Comparison of ENCODE assay signal across 17 mouse cellular contexts in genomic region chr1:136061790-136062141, GRCm38 (mm10). TPM values are rescaled to one million over a fixed set of nuclear protein-coding genes. Genes with fewer than 3 reads are reported as not detected.
DNase-seq lines count a peak whose midpoint lies in the region; ATAC-seq lines count a peak whose summit lies in the region.
"Had no signal": no experiment of that assay in that cellular context is flagged by ENCODE, and none has a peak within 500 bp of the region (broad histone marks: within the 10 kb centered on the region; RNA-seq: fewer than 3 reads in every experiment).

No protein-coding gene starts in this region.

- H3K4me2 ChIP-seq in forebrain, embryonic 11.5 days (ENCODE audit: low read depth, low read length, severe bottlenecking), result no peak overlapping the region
- H3K4me2 ChIP-seq in limb, embryonic 13.5 days (replicated peaks), result no peak overlapping the region
- no peak overlapping the region for H3K4me2 ChIP-seq in forebrain, embryonic 16.5 days (ENCODE audit: low read length)
- no peak overlapping the region for H3K4me2 ChIP-seq in midbrain, embryonic 16.5 days (ENCODE audit: low read length)
- H3K4me2 ChIP-seq: embryonic facial prominence, embryonic 15.5 days; heart, embryonic 11.5 days; kidney, embryonic 15.5 days; liver, embryonic 12.5 days; lung, embryonic 15.5 days; neural tube, embryonic 12.5 days had no signal

- no peak overlapping the region for H3K9ac ChIP-seq in forebrain, embryonic 11.5 days (ENCODE audit: low read length)
- no peak overlapping the region for H3K9ac ChIP-seq in limb, embryonic 13.5 days
- H3K9ac ChIP-seq in forebrain, embryonic 16.5 days (replicated peaks; ENCODE audit: low read depth, low read length), result no peak overlapping the region
- no peak overlapping the region for H3K9ac ChIP-seq in midbrain, embryonic 16.5 days (ENCODE audit: low read depth, low read length)
- H3K9ac ChIP-seq: embryonic facial prominence, embryonic 15.5 days; kidney, embryonic 15.5 days; liver, embryonic 12.5 days; lung, embryonic 15.5 days; neural tube, embryonic 12.5 days had no signal

- H3K4me1 ChIP-seq in forebrain, embryonic 10.5 days, result peaks cover 17% of the 10 kb centered on the region
- H3K4me1 ChIP-seq in forebrain, embryonic 11.5 days (replicated peaks; ENCODE audit: control insufficient read depth, insufficient read depth, low read length), result no peaks in the 10 kb centered on the region
- H3K4me1 ChIP-seq in limb, embryonic 13.5 days, result no peaks in the 10 kb centered on the region
- H3K4me1 ChIP-seq in limb, embryonic 10.5 days, result peaks cover 5% of the 10 kb centered on the region; the same call in 1 of the 2 replicates
- H3K4me1 ChIP-seq in forebrain, embryonic 16.5 days (replicated peaks; ENCODE audit: control insufficient read depth, insufficient read depth, low read length), result peaks cover 8% of the 10 kb centered on the region
- H3K4me1 ChIP-seq in midbrain, embryonic 16.5 days (ENCODE audit: control insufficient read depth, insufficient read depth, low read length), result no peaks in the 10 kb centered on the region
- H3K4me1 ChIP-seq: embryonic facial prominence, embryonic 15.5 days; kidney, embryonic 15.5 days; liver, embryonic 12.5 days; lung, embryonic 15.5 days; neural tube, embryonic 12.5 days had no signal

- DNase-seq in forebrain, embryonic 10.5 days (ENCODE audit: extremely low spot score, low spot score), result no peak
- DNase-seq in forebrain, embryonic 11.5 days (ENCODE audit: low spot score), result no peak
- DNase-seq in limb, embryonic 10.5 days (ENCODE audit: low spot score), result no peak
- DNase-seq in ovary, adult 18-20 months (ENCODE audit: low spot score), result no peak

- no peaks in the 10 kb centered on the region for H3K27me3 ChIP-seq in forebrain, embryonic 10.5 days (ENCODE audit: poor library complexity, severe bottlenecking)
- H3K27me3 ChIP-seq in forebrain, embryonic 11.5 days (ENCODE audit: control insufficient read depth, insufficient read depth, low read length), result no peaks in the 10 kb centered on the region
- no peaks in the 10 kb centered on the region for H3K27me3 ChIP-seq in limb, embryonic 13.5 days
- no peaks in the 10 kb centered on the region for H3K27me3 ChIP-seq in limb, embryonic 10.5 days (ENCODE audit: low read depth, poor library complexity, severe bottlenecking)
- H3K27me3 ChIP-seq in forebrain, embryonic 16.5 days (replicated peaks; ENCODE audit: control insufficient read depth, insufficient read depth, low read length), result no peaks in the 10 kb centered on the region
- H3K27me3 ChIP-seq in midbrain, embryonic 16.5 days (ENCODE audit: control insufficient read depth, insufficient read depth, low read depth, low read length), result no peaks in the 10 kb centered on the region
- H3K27me3 ChIP-seq: embryonic facial prominence, embryonic 15.5 days; kidney, embryonic 15.5 days; neural tube, embryonic 12.5 days had no signal

- ATAC-seq in forebrain, embryonic 11.5 days (replicated peaks; ENCODE audit: low FRiP score), result no peak
- 0 out of 2 replicates have a peak, but pooled peaks have one; percentile 7 for ATAC-seq in limb, embryonic 13.5 days (ENCODE audit: low FRiP score, low read depth)
- ATAC-seq in forebrain, embryonic 16.5 days, result peak; percentile 47
- peak; percentile 49; the same call in 1 of the 2 replicates for ATAC-seq in midbrain, embryonic 16.5 days
- ATAC-seq: liver, embryonic 12.5 days had no signal

- H3K36me3 ChIP-seq in forebrain, embryonic 10.5 days (replicated peaks), result no peaks in the 10 kb centered on the region
- no peaks in the 10 kb centered on the region for H3K36me3 ChIP-seq in forebrain, embryonic 11.5 days (ENCODE audit: control insufficient read depth, insufficient read depth, low read length)
- H3K36me3 ChIP-seq in limb, embryonic 13.5 days, result no peaks in the 10 kb centered on the region
- H3K36me3 ChIP-seq in limb, embryonic 10.5 days, result no peaks in the 10 kb centered on the region
- no peaks in the 10 kb centered on the region for H3K36me3 ChIP-seq in forebrain, embryonic 16.5 days (ENCODE audit: control insufficient read depth, insufficient read depth)
- H3K36me3 ChIP-seq in midbrain, embryonic 16.5 days (ENCODE audit: control insufficient read depth, insufficient read depth, low read length), result no peaks in the 10 kb centered on the region
- H3K36me3 ChIP-seq: embryonic facial prominence, embryonic 15.5 days; kidney, embryonic 15.5 days; liver, embryonic 12.5 days; lung, embryonic 15.5 days; neural tube, embryonic 12.5 days had no signal

- peak overlapping the region; percentile 27; the same call in 1 of the 2 replicates for H3K27ac ChIP-seq in forebrain, embryonic 10.5 days
- no peak overlapping the region for H3K27ac ChIP-seq in forebrain, embryonic 11.5 days (ENCODE audit: low read depth, low read length)
- no peak overlapping the region for H3K27ac ChIP-seq in limb, embryonic 13.5 days
- no peak overlapping the region for H3K27ac ChIP-seq in limb, embryonic 10.5 days
- no peak overlapping the region for H3K27ac ChIP-seq in forebrain, embryonic 16.5 days (ENCODE audit: low read length)
- H3K27ac ChIP-seq in midbrain, embryonic 16.5 days (ENCODE audit: low read length), result no peak overlapping the region
- H3K27ac ChIP-seq: embryonic facial prominence, embryonic 15.5 days; kidney, embryonic 15.5 days; liver, embryonic 12.5 days; lung, embryonic 15.5 days; neural tube, embryonic 12.5 days had no signal

- no peaks in the 10 kb centered on the region for H3K9me3 ChIP-seq in forebrain, embryonic 10.5 days
- H3K9me3 ChIP-seq in forebrain, embryonic 11.5 days (ENCODE audit: control insufficient read depth, low read length), result no peaks in the 10 kb centered on the region
- no peaks in the 10 kb centered on the region for H3K9me3 ChIP-seq in limb, embryonic 13.5 days
- H3K9me3 ChIP-seq in limb, embryonic 10.5 days (replicated peaks), result no peaks in the 10 kb centered on the region
- no peaks in the 10 kb centered on the region for H3K9me3 ChIP-seq in forebrain, embryonic 16.5 days (ENCODE audit: control insufficient read depth, low read length)
- H3K9me3 ChIP-seq in midbrain, embryonic 16.5 days (replicated peaks; ENCODE audit: control insufficient read depth, low read length, poor library complexity, severe bottlenecking), result no peaks in the 10 kb centered on the region
- H3K9me3 ChIP-seq: embryonic facial prominence, embryonic 15.5 days; kidney, embryonic 15.5 days; liver, embryonic 12.5 days; lung, embryonic 15.5 days; neural tube, embryonic 12.5 days had no signal

- H3K4me3 ChIP-seq in forebrain, embryonic 10.5 days, result no peak overlapping the region
- no peak overlapping the region for H3K4me3 ChIP-seq in forebrain, embryonic 11.5 days (ENCODE audit: low read depth, low read length)
- H3K4me3 ChIP-seq in limb, embryonic 13.5 days, result no peak overlapping the region
- H3K4me3 ChIP-seq in limb, embryonic 10.5 days, result no peak overlapping the region
- H3K4me3 ChIP-seq in forebrain, embryonic 16.5 days (replicated peaks; ENCODE audit: low read length), result no peak overlapping the region
- no peak overlapping the region for H3K4me3 ChIP-seq in midbrain, embryonic 16.5 days (ENCODE audit: low read depth, low read length)
- H3K4me3 ChIP-seq: embryonic facial prominence, embryonic 15.5 days; kidney, embryonic 15.5 days; liver, embryonic 12.5 days; lung, embryonic 15.5 days; neural tube, embryonic 12.5 days had no signal

- WGBS in forebrain, embryonic 10.5 days, result 91% methylated on average over 7 of the region's 7 CpGs
- 84% methylated on average over 7 of the region's 7 CpGs for WGBS in forebrain, embryonic 11.5 days
- 92% methylated on average over 7 of the region's 7 CpGs for WGBS in limb, embryonic 13.5 days
- 90% methylated on average over 7 of the region's 7 CpGs for WGBS in limb, embryonic 10.5 days
- WGBS in forebrain, embryonic 16.5 days, result 66% methylated on average over 7 of the region's 7 CpGs
- 80% methylated on average over 7 of the region's 7 CpGs for WGBS in midbrain, embryonic 16.5 days

RNA-seq across cellular contexts. Expression of gene Cacna1s, which starts 9.2 kb away (rescaled TPM):
- 0.20 TPM in 1 of 2 replicates, not detected in the other for polyA plus RNA-seq in forebrain, embryonic 10.5 days (2016; fragmentation: Nextera tagmentation; extraction: Ambion mirVana)
- 0.20 and 0.36 TPM in 2 replicates for polyA plus RNA-seq in forebrain, embryonic 11.5 days (2014; fragmentation: Nextera tagmentation; extraction: Ambion mirVana)
- polyA plus RNA-seq in limb, embryonic 13.5 days (2015; fragmentation: Nextera tagmentation; extraction: Ambion mirVana), result 4.2 and 5.0 TPM in 2 replicates
- polyA plus RNA-seq in limb, embryonic 10.5 days (2016; fragmentation: Nextera tagmentation; extraction: Ambion mirVana), result 0.06 TPM in 1 of 2 replicates, not detected in the other
- polyA plus RNA-seq in forebrain, embryonic 16.5 days (2015; fragmentation: Nextera tagmentation; extraction: Ambion mirVana), result 0.32 and 0.54 TPM in 2 replicates
- polyA plus RNA-seq in midbrain, embryonic 16.5 days (2015; fragmentation: Nextera tagmentation; extraction: Ambion mirVana), result 0.39 and 1.3 TPM in 2 replicates

RNA-seq across cellular contexts. Expression of gene Ascl5, which starts 11.2 kb away (rescaled TPM):
- polyA plus RNA-seq in forebrain, embryonic 10.5 days (2016; fragmentation: Nextera tagmentation; extraction: Ambion mirVana), result not detected in 2 replicates
- polyA plus RNA-seq in forebrain, embryonic 11.5 days (2014; fragmentation: Nextera tagmentation; extraction: Ambion mirVana), result not detected in 2 replicates
- polyA plus RNA-seq in limb, embryonic 13.5 days (2015; fragmentation: Nextera tagmentation; extraction: Ambion mirVana), result not detected in 2 replicates
- polyA plus RNA-seq in limb, embryonic 10.5 days (2016; fragmentation: Nextera tagmentation; extraction: Ambion mirVana), result not detected in 2 replicates
- polyA plus RNA-seq in forebrain, embryonic 16.5 days (2015; fragmentation: Nextera tagmentation; extraction: Ambion mirVana), result not detected in 2 replicates
- polyA plus RNA-seq in midbrain, embryonic 16.5 days (2015; fragmentation: Nextera tagmentation; extraction: Ambion mirVana), result not detected in 2 replicates
- polyA plus RNA-seq: adrenal gland, adult 2 months; heart, embryonic 11.5 days; kidney, embryonic 15.5 days; large intestine, adult 2 months; liver, embryonic 12.5 days; lung, embryonic 15.5 days; neural tube, embryonic 12.5 days; testis, adult 2 months had no signal

RNA-seq across cellular contexts. Expression of gene Tmem9, which starts 53.8 kb away (rescaled TPM):
- 132 and 135 TPM in 2 replicates for polyA plus RNA-seq in forebrain, embryonic 10.5 days (2016; fragmentation: Nextera tagmentation; extraction: Ambion mirVana)
- polyA plus RNA-seq in forebrain, embryonic 11.5 days (2014; fragmentation: Nextera tagmentation; extraction: Ambion mirVana), result 89.4 and 98.3 TPM in 2 replicates
- polyA plus RNA-seq in limb, embryonic 13.5 days (2015; fragmentation: Nextera tagmentation; extraction: Ambion mirVana), result 214 and 215 TPM in 2 replicates
- 147 and 162 TPM in 2 replicates for polyA plus RNA-seq in limb, embryonic 10.5 days (2016; fragmentation: Nextera tagmentation; extraction: Ambion mirVana)
- 141 and 146 TPM in 2 replicates for polyA plus RNA-seq in forebrain, embryonic 16.5 days (2015; fragmentation: Nextera tagmentation; extraction: Ambion mirVana)
- 147 and 169 TPM in 2 replicates for polyA plus RNA-seq in midbrain, embryonic 16.5 days (2015; fragmentation: Nextera tagmentation; extraction: Ambion mirVana)

RNA-seq across cellular contexts. Expression of gene Igfn1, which starts 55.6 kb away (rescaled TPM):
- not detected in 2 replicates for polyA plus RNA-seq in forebrain, embryonic 10.5 days (2016; fragmentation: Nextera tagmentation; extraction: Ambion mirVana)
- not detected in 2 replicates for polyA plus RNA-seq in forebrain, embryonic 11.5 days (2014; fragmentation: Nextera tagmentation; extraction: Ambion mirVana)
- polyA plus RNA-seq in limb, embryonic 13.5 days (2015; fragmentation: Nextera tagmentation; extraction: Ambion mirVana), result 0.09 TPM in 1 of 2 replicates, not detected in the other
- 0.04 TPM in 1 of 2 replicates, not detected in the other for polyA plus RNA-seq in limb, embryonic 10.5 days (2016; fragmentation: Nextera tagmentation; extraction: Ambion mirVana)
- polyA plus RNA-seq in forebrain, embryonic 16.5 days (2015; fragmentation: Nextera tagmentation; extraction: Ambion mirVana), result not detected in 2 replicates
- polyA plus RNA-seq in midbrain, embryonic 16.5 days (2015; fragmentation: Nextera tagmentation; extraction: Ambion mirVana), result 0.11 TPM in 1 of 2 replicates, not detected in the other
- polyA plus RNA-seq: intestine, embryonic 14.5 days; large intestine, adult 2 months; liver, embryonic 12.5 days; lung, embryonic 15.5 days; neural tube, embryonic 12.5 days had no signal
